Mouse (Mus musculus) MEL (cell line): Measurements from ENCODE around the gene Gpx7. TPM values are rescaled to one million over a fixed set of nuclear protein-coding genes. Genes with fewer than 3 reads are reported as not detected.

Experiments
- DNase-seq: peaks from one replicate; pipeline ENCODE4 v3.0.0; 2011; ENCODE audit warnings: low read depth, low spot score
- H3K27ac ChIP-seq: 2 replicates; pipeline ENCODE4 v1.5.1; 2012; ENCODE audit warnings: low read depth, mild to moderate bottlenecking, control low read depth, low read length, moderate library complexity; ENCODE audit not compliant: control insufficient read depth
- H3K27me3 ChIP-seq, 2 experiments: fragments of 150-350 bp in 1 of 2; sonication (generic) in 1 of 2; 2 replicates each; pipeline ENCODE4 v1.6.1; 2012; ENCODE audit warnings: low read length in 2 of 2, mild to moderate bottlenecking in 2 of 2, improper control_type of control experiment in 1 of 2, moderate library complexity in 1 of 2; ENCODE audit not compliant: insufficient read depth in 2 of 2, control insufficient read depth in 1 of 2
- H3K36me3 ChIP-seq, 2 experiments: 2 replicates each; pipeline ENCODE4 v1.6.1; 2012 to 2014; ENCODE audit warnings: low read length in 2 of 2, improper control_type of control experiment in 1 of 2, inconsistent platforms in 1 of 2, mild to moderate bottlenecking in 1 of 2; ENCODE audit not compliant: insufficient read depth in 2 of 2, control insufficient read depth in 1 of 2
- H3K4me1 ChIP-seq, 2 experiments: fragments of 150-350 bp in 1 of 2; sonication (generic) in 1 of 2; 2 replicates each; pipeline ENCODE4 v1.6.1; 2012; ENCODE audit warnings: low read length in 2 of 2, improper control_type of control experiment in 1 of 2, mild to moderate bottlenecking in 1 of 2; ENCODE audit not compliant: insufficient read depth in 2 of 2, control insufficient read depth in 1 of 2
- H3K4me3 ChIP-seq, 2 experiments: fragments of 150-350 bp in 1 of 2; sonication (generic) in 1 of 2; 2 replicates each; pipeline ENCODE4 v1.5.1; 2012; ENCODE audit warnings: low read depth in 2 of 2, low read length in 2 of 2, mild to moderate bottlenecking in 2 of 2, moderate library complexity in 2 of 2, control low read depth in 1 of 2, improper control_type of control experiment in 1 of 2; ENCODE audit not compliant: control insufficient read depth in 1 of 2, insufficient read depth in 1 of 2
- H3K79me2 ChIP-seq: 2 replicates; pipeline ENCODE4 v1.6.1; 2012; ENCODE audit warnings: mild to moderate bottlenecking, low read length, moderate library complexity; ENCODE audit not compliant: control insufficient read depth, poor library complexity, insufficient read depth
- H3K9ac ChIP-seq: 2 replicates; pipeline ENCODE4 v1.6.1; 2012; ENCODE audit warnings: low read depth, mild to moderate bottlenecking, control low read depth, low read length, moderate library complexity; ENCODE audit not compliant: control insufficient read depth, poor library complexity, severe bottlenecking
- H3K9me3 ChIP-seq: fragments of 150-350 bp; sonication (generic); replicated peaks from 2 replicates; pipeline ENCODE4 v1.6.1; 2012; ENCODE audit warnings: mild to moderate bottlenecking, low read length, improper control_type of control experiment, moderate library complexity; ENCODE audit not compliant: insufficient read depth
- BHLHE40 ChIP-seq: IDR thresholded peaks from 2 replicates; pipeline ENCODE4 v1.6.1; 2012; ENCODE audit warnings: low read depth, mild to moderate bottlenecking, inconsistent platforms, low read length, improper control_type of control experiment, borderline replicate concordance
- E2F4 ChIP-seq: IDR thresholded peaks from 2 replicates; pipeline ENCODE4 v1.6.1; 2011; ENCODE audit warnings: low read depth, low read length, improper control_type of control experiment, borderline replicate concordance
- ELF1 ChIP-seq: IDR thresholded peaks from 2 replicates; pipeline ENCODE4 v1.6.1; 2014; ENCODE audit warnings: low read depth, mild to moderate bottlenecking, inconsistent platforms, low read length, improper control_type of control experiment, moderate library complexity
- GATA1 ChIP-seq: IDR thresholded peaks from 2 replicates; pipeline ENCODE4 v1.6.1; 2011; ENCODE audit warnings: low read depth, low read length, improper control_type of control experiment
- JUND ChIP-seq: IDR thresholded peaks from 2 replicates; pipeline ENCODE4 v1.6.1; 2011; ENCODE audit warnings: low read depth, mild to moderate bottlenecking, improper control_type of control experiment, low read length
- KAT2A ChIP-seq: conservative IDR thresholded peaks from 2 replicates; pipeline ENCODE4 v1.6.1; 2012; ENCODE audit warnings: low read depth, low read length, improper control_type of control experiment, inconsistent platforms
- MAX ChIP-seq: IDR thresholded peaks from 2 replicates; pipeline ENCODE4 v1.6.1; 2011; ENCODE audit warnings: low read length, improper control_type of control experiment
- MXI1 ChIP-seq: IDR thresholded peaks from 2 replicates; pipeline ENCODE4 v1.6.1; 2011; ENCODE audit warnings: mild to moderate bottlenecking, low read depth, low read length, improper control_type of control experiment
- MYC ChIP-seq: IDR thresholded peaks from 2 replicates; pipeline ENCODE4 v1.6.1; 2011; ENCODE audit warnings: low read depth, mild to moderate bottlenecking, low read length, improper control_type of control experiment, moderate library complexity
- POLR2AphosphoS2 ChIP-seq: IDR thresholded peaks from 2 replicates; pipeline ENCODE4 v1.6.1; 2011; ENCODE audit warnings: low read length, improper control_type of control experiment
- SIN3A ChIP-seq: IDR thresholded peaks from 2 replicates; pipeline ENCODE4 v1.6.1; 2012; ENCODE audit warnings: low read length, improper control_type of control experiment, inconsistent platforms
- TAL1 ChIP-seq: IDR thresholded peaks from 2 replicates; pipeline ENCODE4 v1.6.1; 2012; ENCODE audit warnings: mild to moderate bottlenecking, inconsistent platforms, low read length, moderate library complexity, mixed read lengths
- UBTF ChIP-seq: IDR thresholded peaks from 2 replicates; pipeline ENCODE4 v1.6.1; 2012; ENCODE audit warnings: low read depth, mild to moderate bottlenecking, inconsistent platforms, low read length, improper control_type of control experiment, moderate library complexity, borderline replicate concordance; ENCODE audit not compliant: insufficient read depth
- USF2 ChIP-seq, 2 experiments: IDR thresholded peaks; 2 replicates each; pipeline ENCODE4 v1.6.1; 2011 to 2012; ENCODE audit warnings: improper control_type of control experiment in 2 of 2, low read length in 2 of 2, borderline replicate concordance in 1 of 2, inconsistent platforms in 1 of 2, low read depth in 1 of 2, mild to moderate bottlenecking in 1 of 2; ENCODE audit not compliant: insufficient read depth in 1 of 2
- ZC3H11A ChIP-seq: IDR thresholded peaks from 2 replicates; pipeline ENCODE4 v1.6.1; 2012; ENCODE audit warnings: low read depth, mild to moderate bottlenecking, inconsistent platforms, low read length, improper control_type of control experiment
- ZKSCAN1 ChIP-seq: IDR thresholded peaks from 2 replicates; pipeline ENCODE4 v1.6.1; 2012; ENCODE audit warnings: low read depth, mild to moderate bottlenecking, inconsistent platforms, low read length, improper control_type of control experiment, moderate library complexity
- ZMIZ1 ChIP-seq: IDR thresholded peaks from 2 replicates; pipeline ENCODE4 v1.6.1; 2012; ENCODE audit warnings: low read depth, mild to moderate bottlenecking, inconsistent platforms, low read length, improper control_type of control experiment, moderate library complexity
- polyA plus RNA-seq, 2 experiments: library from polyadenylated mRNA; stranded (reverse) in 1 of 2; unstranded in 1 of 2; fragments of >175 nt in 1 of 2; fragments of >200 nt in 1 of 2; gene quantifications; 2 replicates each; pipeline versions ENCODE4 v1.2.1 to v1.2.4; 2012; ENCODE audit warnings: low replicate concordance in 2 of 2, low read depth in 1 of 2; ENCODE audit not compliant: insufficient read length in 2 of 2, insufficient read depth in 1 of 2, missing spikeins in 1 of 2
- total RNA-seq: library from RNA; depleted of rRNA; stranded (reverse); fragments of 300-350 nt; gene quantifications from 2 replicates; pipeline ENCODE4 v1.2.3, GENCODE M21; 2012

The Gpx7 gene
- total and polyA plus RNA-seq, 3 experiments, result not detected

DNA sequence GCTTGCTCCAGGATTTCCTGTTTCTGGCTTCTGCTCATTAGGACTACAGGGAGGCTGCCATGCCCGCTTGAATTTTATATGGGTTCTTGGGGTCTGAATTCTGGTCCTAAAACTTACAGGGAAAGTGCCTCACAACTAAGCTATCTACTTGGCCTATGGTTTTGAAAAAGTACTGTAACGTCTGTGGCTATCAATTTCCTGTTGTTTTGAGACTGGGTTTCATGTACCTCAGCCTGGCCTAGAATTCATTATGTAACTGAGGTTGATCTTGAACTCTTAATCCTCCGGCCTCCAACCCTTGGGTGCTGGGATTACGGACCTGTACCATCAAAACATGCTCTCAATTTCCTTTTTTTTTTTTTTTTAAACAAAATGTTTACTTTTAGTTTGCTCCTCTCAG lies 27.5 kb upstream of the Gpx7 start:
- H3K27me3 ChIP-seq, result peaks cover 2 to 3% of the 10 kb centered on the region in 2 experiments; a peak in 2 of 4 replicates
- no peak for TF ChIP-seq USF2 (IDR thresholded peaks at IDR 0.05; ENCODE audit: borderline replicate concordance in 1 of 2, insufficient read depth in 1 of 2, low read depth in 1 of 2, low read length in 2 of 2)
- no peak for TF ChIP-seq ZMIZ1
- no peak for TF ChIP-seq POLR2AphosphoS2
- no peak for TF ChIP-seq BHLHE40
- no peak for TF ChIP-seq ZKSCAN1
- no peak for TF ChIP-seq ZC3H11A
- DNase-seq, result no peak
- no peaks in the 10 kb centered on the region; a peak in 1 of 4 replicates for H3K4me1 ChIP-seq
- no peak overlapping the region for H3K4me3 ChIP-seq
- H3K27ac ChIP-seq, result no peak overlapping the region
- H3K9me3 ChIP-seq, result no peaks in the 10 kb centered on the region
- no peaks in the 10 kb centered on the region for H3K36me3 ChIP-seq
- H3K9ac ChIP-seq, result no peak overlapping the region
- no peaks in the 10 kb centered on the region for H3K79me2 ChIP-seq

DNA sequence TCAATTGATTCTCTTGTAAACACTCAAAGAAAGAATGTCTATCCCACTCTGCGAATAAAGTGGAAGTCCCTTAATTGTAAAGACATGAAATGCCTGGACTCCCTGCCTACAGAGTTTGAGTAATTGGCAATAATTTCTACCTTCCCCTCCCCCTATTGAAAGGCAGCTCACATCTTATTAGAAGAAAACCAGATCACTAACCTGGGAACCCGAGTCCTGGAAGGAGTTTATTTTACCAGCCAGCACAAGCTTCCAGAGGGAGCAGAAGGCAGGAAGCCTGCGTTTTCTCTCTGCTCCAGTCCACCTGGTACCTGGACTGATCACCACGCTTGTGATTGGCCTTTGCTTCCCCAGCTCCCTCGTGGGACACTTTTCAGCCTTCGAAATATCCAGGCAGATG lies 26.6 kb upstream of the Gpx7 start:
- no peak for DNase-seq
- peaks cover 2 to 3% of the 10 kb centered on the region in 2 experiments; a peak in 2 of 4 replicates for H3K27me3 ChIP-seq
- H3K9ac ChIP-seq, result no peak overlapping the region
- no peaks in the 10 kb centered on the region for H3K9me3 ChIP-seq
- no peak overlapping the region for H3K4me3 ChIP-seq
- H3K27ac ChIP-seq, result no peak overlapping the region
- H3K4me1 ChIP-seq, result peaks cover 0 to 3% of the 10 kb centered on the region in 2 experiments; a peak in 1 of 4 replicates
- no peaks in the 10 kb centered on the region for H3K36me3 ChIP-seq
- TF ChIP-seq GATA1 (no peak), USF2 (IDR thresholded peaks at IDR 0.05; ENCODE audit: borderline replicate concordance in 1 of 2, insufficient read depth in 1 of 2, low read depth in 1 of 2, low read length in 2 of 2) (no peak), MAX (no peak), TAL1 (no peak), ZC3H11A (no peak), POLR2AphosphoS2 (no peak), KAT2A (no peak), SIN3A (no peak), ZMIZ1 (no peak), MYC (no peak), BHLHE40 (no peak), E2F4 (no peak), ELF1 (no peak), JUND (no peak), MXI1 (no peak), UBTF (no peak)
- no peaks in the 10 kb centered on the region for H3K79me2 ChIP-seq
